Mouse (Mus musculus): Measurements from ENCODE around the gene Gm27021. TPM values are rescaled to one million over a fixed set of nuclear protein-coding genes. Genes with fewer than 3 reads are reported as not detected.
A peak's percentile ranks its signal among the peaks of the same experiment; 100 is the strongest.
"Not testable (repeated sequence)": the region's sequence is repeated elsewhere in the genome, so short reads cannot be mapped to it uniquely, and the experiment has no call there.

The Gm27021 gene
- polyA plus RNA-seq, 1 experiment from 2014 or later: 3.2 TPM

- ATAC-seq (ENCODE audit: insufficient number of reproducible peaks, insufficient read depth, low FRiP score, low TSS enrichment): no peak
- no peaks in the 10 kb centered on the region for H3K27me3 ChIP-seq
- H3K27ac ChIP-seq: 0 out of 2 replicates have a peak overlapping the region, but pooled peaks have one; percentile 60
- no peak overlapping the region for H3K4me3 ChIP-seq
- H3K36me3 ChIP-seq: no peaks in the 10 kb centered on the region
- no peaks in the 10 kb centered on the region for H3K9me3 ChIP-seq
- H3K9ac ChIP-seq: no peak overlapping the region
- H3K4me1 ChIP-seq: peaks cover 21% of the 10 kb centered on the region; the same call in 1 of the 2 replicates
- no peak overlapping the region for H3K4me2 ChIP-seq (replicated peaks)
- WGBS: 42% methylated on average over 5 of the region's 5 CpGs
Measured at GRCm38 (mm10) chr8:120685097-120685496, 17.2 kb upstream of the Gm27021 start.

- H3K27ac ChIP-seq: no peak overlapping the region
- H3K4me3 ChIP-seq: no peak overlapping the region
- no peak for ATAC-seq (ENCODE audit: insufficient number of reproducible peaks, insufficient read depth, low FRiP score, low TSS enrichment)
- no peaks in the 10 kb centered on the region for H3K36me3 ChIP-seq
- no peak overlapping the region for H3K9ac ChIP-seq
- no peaks in the 10 kb centered on the region for H3K27me3 ChIP-seq
- peaks cover 21% of the 10 kb centered on the region; the same call in 1 of the 2 replicates for H3K4me1 ChIP-seq
- 63% methylated on average over 5 of the region's 5 CpGs for WGBS
- no peak overlapping the region for H3K4me2 ChIP-seq (replicated peaks)
- no peaks in the 10 kb centered on the region for H3K9me3 ChIP-seq
Measured at GRCm38 (mm10) chr8:120684082-120684481, 16.2 kb upstream of the Gm27021 start.

GRCm38 (mm10) chr8:120683602-120684001 lies 15.7 kb upstream of the Gm27021 start:
- Histone ChIP-seq H3K36me3 (no peaks in the 10 kb centered on the region), H3K4me1 (peaks cover 21% of the 10 kb centered on the region; the same call in 1 of the 2 replicates), H3K4me3 (no peak overlapping the region), H3K4me2 (replicated peaks) (no peak overlapping the region), H3K27me3 (no peaks in the 10 kb centered on the region), H3K9ac (no peak overlapping the region), H3K9me3 (no peaks in the 10 kb centered on the region), H3K27ac (no peak overlapping the region)
- WGBS: 18% methylated on average over 10 of the region's 10 CpGs
- no peak for ATAC-seq (ENCODE audit: insufficient number of reproducible peaks, insufficient read depth, low FRiP score, low TSS enrichment)

GRCm38 (mm10) chr8:120681113-120681512 lies 13.2 kb upstream of the Gm27021 start:
- no peak overlapping the region for H3K4me3 ChIP-seq
- peaks cover 15% of the 10 kb centered on the region; the same call in 1 of the 2 replicates for H3K4me1 ChIP-seq
- no peak for ATAC-seq (ENCODE audit: insufficient number of reproducible peaks, insufficient read depth, low FRiP score, low TSS enrichment)
- no peak overlapping the region for H3K27ac ChIP-seq
- H3K27me3 ChIP-seq: no peaks in the 10 kb centered on the region
- no peak overlapping the region for H3K4me2 ChIP-seq (replicated peaks)
- WGBS: 79% methylated on average over 10 of the region's 10 CpGs
- no peak overlapping the region for H3K9ac ChIP-seq
- no peaks in the 10 kb centered on the region for H3K9me3 ChIP-seq
- H3K36me3 ChIP-seq: no peaks in the 10 kb centered on the region

- not testable (repeated sequence) for H3K27ac ChIP-seq; H3K9ac ChIP-seq; H3K9me3 ChIP-seq; H3K36me3 ChIP-seq; ATAC-seq (ENCODE audit: insufficient number of reproducible peaks, insufficient read depth, low FRiP score, low TSS enrichment); H3K4me2 ChIP-seq (replicated peaks); H3K27me3 ChIP-seq; H3K4me3 ChIP-seq; H3K4me1 ChIP-seq
- 63% methylated on average over 7 of the region's 7 CpGs for WGBS
Measured at GRCm38 (mm10) chr8:120680405-120680804, 12.5 kb upstream of the Gm27021 start.

GRCm38 (mm10) chr8:120679629-120680387 lies 11.9 kb upstream of the Gm27021 start:
- H3K4me3 ChIP-seq: no peak overlapping the region
- H3K4me2 ChIP-seq (replicated peaks): no peak overlapping the region
- WGBS: 70% methylated on average over 11 of the region's 11 CpGs
- no peaks in the 10 kb centered on the region for H3K27me3 ChIP-seq
- H3K9ac ChIP-seq: no peak overlapping the region
- no peak overlapping the region for H3K27ac ChIP-seq
- H3K9me3 ChIP-seq: no peaks in the 10 kb centered on the region
- no peak for ATAC-seq (ENCODE audit: insufficient number of reproducible peaks, insufficient read depth, low FRiP score, low TSS enrichment)
- H3K36me3 ChIP-seq: peaks cover 5% of the 10 kb centered on the region; the same call in 1 of the 2 replicates
- peaks cover 3% of the 10 kb centered on the region; the same call in 1 of the 2 replicates for H3K4me1 ChIP-seq

- no peaks in the 10 kb centered on the region for H3K9me3 ChIP-seq
- 0 out of 2 replicates have a peak, but pooled peaks have one; percentile 19 for ATAC-seq (ENCODE audit: insufficient number of reproducible peaks, insufficient read depth, low FRiP score, low TSS enrichment)
- no peaks in the 10 kb centered on the region for H3K4me1 ChIP-seq
- H3K36me3 ChIP-seq: peaks cover 13% of the 10 kb centered on the region
- 12% methylated on average over 10 of the region's 10 CpGs for WGBS
- no peak overlapping the region for H3K4me3 ChIP-seq
- H3K27ac ChIP-seq: no peak overlapping the region
- H3K27me3 ChIP-seq: no peaks in the 10 kb centered on the region
- no peak overlapping the region for H3K4me2 ChIP-seq (replicated peaks)
- H3K9ac ChIP-seq: no peak overlapping the region
Measured at GRCm38 (mm10) chr8:120678447-120678846, 10.6 kb upstream of the Gm27021 start.

GRCm38 (mm10) chr8:120675718-120676117 lies 7.8 kb upstream of the Gm27021 start:
- WGBS: 70% methylated on average over 8 of the region's 8 CpGs
- Histone ChIP-seq H3K9me3 (no peaks in the 10 kb centered on the region), H3K4me3 (no peak overlapping the region)

GRCm38 (mm10) chr8:120673298-120673697 lies 5.4 kb upstream of the Gm27021 start:
- peaks cover 50% of the 10 kb centered on the region for H3K36me3 ChIP-seq

More at GRCm38 (mm10) chr8:120675718-120676117, 7.8 kb upstream of the Gm27021 start:
- Histone ChIP-seq H3K4me2 (replicated peaks) (no peak overlapping the region), H3K36me3 (peaks cover 41% of the 10 kb centered on the region), H3K4me1 (no peaks in the 10 kb centered on the region), H3K27ac (0 out of 2 replicates have a peak overlapping the region, but pooled peaks have one; percentile 6), H3K9ac (no peak overlapping the region), H3K27me3 (no peaks in the 10 kb centered on the region)
- ATAC-seq (ENCODE audit: insufficient number of reproducible peaks, insufficient read depth, low FRiP score, low TSS enrichment): no peak

GRCm38 (mm10) chr8:120672626-120673229 lies 4.8 kb upstream of the Gm27021 start:
- Histone ChIP-seq H3K4me3 (no peak overlapping the region), H3K4me1 (no peaks in the 10 kb centered on the region), H3K9ac (no peak overlapping the region), H3K4me2 (replicated peaks) (no peak overlapping the region), H3K27ac (no peak overlapping the region), H3K27me3 (no peaks in the 10 kb centered on the region), H3K36me3 (peaks cover 50% of the 10 kb centered on the region), H3K9me3 (no peaks in the 10 kb centered on the region)
- ATAC-seq (ENCODE audit: insufficient number of reproducible peaks, insufficient read depth, low FRiP score, low TSS enrichment): no peak
- WGBS: 88% methylated on average over 16 of the region's 16 CpGs

More at GRCm38 (mm10) chr8:120673298-120673697, 5.4 kb upstream of the Gm27021 start:
- ATAC-seq (ENCODE audit: insufficient number of reproducible peaks, insufficient read depth, low FRiP score, low TSS enrichment): no peak
- Histone ChIP-seq H3K4me2 (replicated peaks) (no peak overlapping the region), H3K4me3 (no peak overlapping the region), H3K4me1 (no peaks in the 10 kb centered on the region), H3K9me3 (no peaks in the 10 kb centered on the region), H3K27me3 (no peaks in the 10 kb centered on the region), H3K27ac (no peak overlapping the region), H3K9ac (no peak overlapping the region)
- 94% methylated on average over 7 of the region's 7 CpGs for WGBS

- WGBS: 35% methylated on average over 6 of the region's 6 CpGs
- ATAC-seq (ENCODE audit: insufficient number of reproducible peaks, insufficient read depth, low FRiP score, low TSS enrichment): no peak
- Histone ChIP-seq H3K4me2 (replicated peaks) (no peak overlapping the region), H3K9ac (no peak overlapping the region), H3K4me3 (no peak overlapping the region), H3K27ac (no peak overlapping the region), H3K36me3 (peaks cover 50% of the 10 kb centered on the region), H3K9me3 (no peaks in the 10 kb centered on the region), H3K27me3 (no peaks in the 10 kb centered on the region), H3K4me1 (peaks cover 3% of the 10 kb centered on the region)
Measured at GRCm38 (mm10) chr8:120671775-120672174, 3.9 kb upstream of the Gm27021 start.
